Mouse (Mus musculus): ENCODE measurements around the gene Atpif1. TPM values are rescaled to one million over a fixed set of nuclear protein-coding genes. Genes with fewer than 3 reads are reported as not detected.

Atpif1 gene
- total and polyA plus RNA-seq, 3 experiments: 240 to 1,005 (median 797) TPM

- Histone ChIP-seq H3K27me3 (ENCODE audit: insufficient read depth, low read length) (no peaks in the 10 kb centered on the region), H3K36me3 (replicated peaks) (peaks cover 62% of the 10 kb centered on the region), H3K4me3 (ENCODE audit: low read depth, low read length) (peak overlapping the region; percentile 59; the same call in 1 of the 2 replicates), H3K4me1 (ENCODE audit: insufficient read depth, low read depth, low read length) (peaks cover 76% of the 10 kb centered on the region), H3K9me3 (replicated peaks) (no peaks in the 10 kb centered on the region)
- no peak for TF ChIP-seq POLR2AphosphoS5 (IDR thresholded peaks at IDR 0.05; ENCODE audit: insufficient replicate concordance, low read depth, low read length)
- TF ChIP-seq TAL1 (conservative IDR thresholded peaks at IDR 0.05; ENCODE audit: low read depth, low read length): no peak
- TF ChIP-seq GATA2 (IDR thresholded peaks at IDR 0.05; ENCODE audit: borderline replicate concordance, low read depth, low read length): no peak
- TF ChIP-seq CTCF (IDR thresholded peaks at IDR 0.05; ENCODE audit: low read depth, low read length): no peak
- TF ChIP-seq GATA1 (IDR thresholded peaks at IDR 0.05; ENCODE audit: borderline replicate concordance, low read length): no peak
- 0 out of 2 replicates have a peak, but pooled peaks have one; percentile 36 for ATAC-seq (ENCODE audit: extremely low read depth, insufficient number of reproducible peaks, low FRiP score, poor library complexity, severe bottlenecking)
- DNase-seq (ENCODE audit: low spot score): peak; percentile 52
Observed at GRCm38 (mm10) chr4:132505034-132505738, 28.3 kb downstream of the Atpif1 start.

DNA sequence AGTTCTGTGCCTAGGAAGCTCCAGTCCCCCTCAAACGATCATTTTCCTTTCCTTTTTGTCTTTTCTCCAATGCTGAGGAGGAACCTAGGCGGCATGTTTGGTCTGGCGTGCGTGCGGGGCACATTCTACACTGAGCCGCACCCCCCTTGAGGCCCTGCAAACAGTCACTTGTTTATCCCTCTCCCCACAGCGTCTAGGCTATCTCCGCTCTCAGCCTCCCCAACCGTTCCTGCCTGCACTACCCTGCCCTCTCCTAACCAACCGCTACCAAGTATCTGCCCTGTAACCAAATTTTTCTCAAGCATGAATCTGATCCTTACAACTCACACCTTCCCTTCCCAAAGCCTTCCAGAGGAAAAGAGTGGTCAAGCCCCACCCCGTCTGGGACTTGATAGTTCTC is 30.1 kb downstream of the Atpif1 start:
- peaks cover 63% of the 10 kb centered on the region for H3K4me1 ChIP-seq (ENCODE audit: insufficient read depth, low read depth, low read length)

DNA sequence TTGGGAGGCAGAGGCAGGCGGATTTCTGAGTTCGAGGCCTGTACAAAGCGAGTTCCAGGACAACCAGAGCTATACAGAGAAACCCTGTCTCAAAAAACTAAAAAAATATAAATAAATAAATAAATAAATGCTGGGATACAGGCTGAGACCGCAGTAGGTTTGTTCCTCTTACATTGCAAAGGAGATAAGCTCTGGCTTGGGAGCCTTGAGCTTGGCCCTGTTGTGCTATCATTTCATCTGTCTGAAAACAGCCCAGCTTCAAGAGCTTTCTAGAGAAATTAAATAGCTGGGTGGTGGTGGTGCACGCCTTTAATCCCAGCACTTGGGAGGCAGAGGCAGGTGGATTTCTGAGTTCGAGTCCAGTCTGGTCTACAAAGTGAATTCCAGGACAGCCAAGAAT is 31.8 kb downstream of the Atpif1 start:
- Histone ChIP-seq H3K4me3 (ENCODE audit: low read depth, low read length) (no peak overlapping the region), H3K9me3 (replicated peaks) (no peaks in the 10 kb centered on the region), H3K27me3 (ENCODE audit: insufficient read depth, low read length) (no peaks in the 10 kb centered on the region), H3K36me3 (replicated peaks) (peaks cover 82% of the 10 kb centered on the region), H3K4me1 (ENCODE audit: insufficient read depth, low read depth, low read length) (peaks cover 46% of the 10 kb centered on the region)
- TF ChIP-seq GATA1 (IDR thresholded peaks at IDR 0.05; ENCODE audit: borderline replicate concordance, low read length): no peak
- no peak for TF ChIP-seq CTCF (IDR thresholded peaks at IDR 0.05; ENCODE audit: low read depth, low read length)
- no peak for TF ChIP-seq GATA2 (IDR thresholded peaks at IDR 0.05; ENCODE audit: borderline replicate concordance, low read depth, low read length)
- no peak for TF ChIP-seq TAL1 (conservative IDR thresholded peaks at IDR 0.05; ENCODE audit: low read depth, low read length)
- no peak for TF ChIP-seq POLR2AphosphoS5 (IDR thresholded peaks at IDR 0.05; ENCODE audit: insufficient replicate concordance, low read depth, low read length)
- no peak for ATAC-seq (ENCODE audit: extremely low read depth, insufficient number of reproducible peaks, low FRiP score, poor library complexity, severe bottlenecking)
- DNase-seq (ENCODE audit: low spot score): no peak

More for the DNA sequence above, 30.1 kb downstream of the Atpif1 start:
- Histone ChIP-seq H3K9me3 (replicated peaks) (no peaks in the 10 kb centered on the region), H3K36me3 (replicated peaks) (peaks cover 77% of the 10 kb centered on the region), H3K27me3 (ENCODE audit: insufficient read depth, low read length) (no peaks in the 10 kb centered on the region), H3K4me3 (ENCODE audit: low read depth, low read length) (peak overlapping the region; percentile 54; the same call in 1 of the 2 replicates)
- TF ChIP-seq GATA1 (IDR thresholded peaks at IDR 0.05; ENCODE audit: borderline replicate concordance, low read length) (no peak), POLR2AphosphoS5 (IDR thresholded peaks at IDR 0.05; ENCODE audit: insufficient replicate concordance, low read depth, low read length) (no peak), GATA2 (IDR thresholded peaks at IDR 0.05; ENCODE audit: borderline replicate concordance, low read depth, low read length) (no peak), CTCF (IDR thresholded peaks at IDR 0.05; ENCODE audit: low read depth, low read length) (no peak), TAL1 (conservative IDR thresholded peaks at IDR 0.05; ENCODE audit: low read depth, low read length) (no peak)
- ATAC-seq (ENCODE audit: extremely low read depth, insufficient number of reproducible peaks, low FRiP score, poor library complexity, severe bottlenecking): no peak
- DNase-seq (ENCODE audit: low spot score): no peak

DNA sequence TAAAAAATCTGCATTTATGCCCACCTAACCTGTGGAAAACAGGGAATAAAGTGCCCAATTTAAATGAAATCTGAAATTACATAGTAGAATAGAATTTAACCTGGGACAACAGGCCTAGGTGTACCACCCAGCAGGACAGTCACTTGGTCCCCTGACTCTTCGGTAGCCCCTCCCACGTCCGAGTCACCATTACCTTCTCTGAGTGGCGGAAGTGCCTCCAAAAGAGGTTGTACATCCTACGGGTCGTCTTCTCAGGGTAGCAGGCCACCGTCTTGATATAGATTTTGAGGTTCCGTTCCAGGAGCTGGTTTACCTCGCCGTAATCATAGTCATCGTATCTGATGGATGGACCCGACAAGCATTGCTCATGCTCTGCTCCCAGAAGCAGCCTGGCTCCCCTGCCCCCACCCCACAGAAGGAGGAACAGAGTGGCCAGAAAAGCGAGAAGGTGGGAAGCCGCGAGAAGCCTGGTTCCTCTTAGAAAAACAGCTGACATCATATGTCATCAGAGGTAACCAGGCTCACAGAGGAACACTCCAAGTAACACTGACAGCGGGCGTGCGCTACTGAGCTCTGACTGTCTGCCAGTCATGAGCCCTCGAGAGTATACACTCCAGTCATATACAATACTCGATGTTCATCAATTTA is 39.1 kb downstream of the Atpif1 start:
- DNase-seq (ENCODE audit: low spot score): no peak
- Histone ChIP-seq H3K27me3 (ENCODE audit: insufficient read depth, low read length) (no peaks in the 10 kb centered on the region; the same call in 1 of the 2 replicates), H3K9me3 (replicated peaks) (no peaks in the 10 kb centered on the region), H3K4me1 (ENCODE audit: insufficient read depth, low read depth, low read length) (peaks cover 11% of the 10 kb centered on the region), H3K4me3 (ENCODE audit: low read depth, low read length) (no peak overlapping the region), H3K36me3 (replicated peaks) (peaks cover 87% of the 10 kb centered on the region)
- no peak for TF ChIP-seq GATA1 (IDR thresholded peaks at IDR 0.05; ENCODE audit: borderline replicate concordance, low read length)
- TF ChIP-seq CTCF (IDR thresholded peaks at IDR 0.05; ENCODE audit: low read depth, low read length): no peak
- TF ChIP-seq GATA2 (IDR thresholded peaks at IDR 0.05; ENCODE audit: borderline replicate concordance, low read depth, low read length): no peak
- no peak for TF ChIP-seq TAL1 (conservative IDR thresholded peaks at IDR 0.05; ENCODE audit: low read depth, low read length)
- TF ChIP-seq POLR2AphosphoS5 (IDR thresholded peaks at IDR 0.05; ENCODE audit: insufficient replicate concordance, low read depth, low read length): no peak
- ATAC-seq (ENCODE audit: extremely low read depth, insufficient number of reproducible peaks, low FRiP score, poor library complexity, severe bottlenecking): no peak

GRCm38 (mm10) chr4:132492178-132493060 is 41.0 kb downstream of the Atpif1 start:
- ATAC-seq (ENCODE audit: extremely low read depth, insufficient number of reproducible peaks, low FRiP score, poor library complexity, severe bottlenecking) (no peak), DNase-seq (ENCODE audit: low spot score) (no peak)
- no peaks in the 10 kb centered on the region for H3K9me3 ChIP-seq (replicated peaks)
- TF ChIP-seq GATA1 (IDR thresholded peaks at IDR 0.05; ENCODE audit: borderline replicate concordance, low read length): no peak
- no peak for TF ChIP-seq TAL1 (conservative IDR thresholded peaks at IDR 0.05; ENCODE audit: low read depth, low read length)
- no peak for TF ChIP-seq POLR2AphosphoS5 (IDR thresholded peaks at IDR 0.05; ENCODE audit: insufficient replicate concordance, low read depth, low read length)
- no peak for TF ChIP-seq GATA2 (IDR thresholded peaks at IDR 0.05; ENCODE audit: borderline replicate concordance, low read depth, low read length)
- no peak for TF ChIP-seq CTCF (IDR thresholded peaks at IDR 0.05; ENCODE audit: low read depth, low read length)
- H3K4me3 ChIP-seq (ENCODE audit: low read depth, low read length): no peak overlapping the region
- peaks cover 67% of the 10 kb centered on the region for H3K36me3 ChIP-seq (replicated peaks)
- H3K27me3 ChIP-seq (ENCODE audit: insufficient read depth, low read length): peaks cover 9% of the 10 kb centered on the region; the same call in 1 of the 2 replicates
- H3K4me1 ChIP-seq (ENCODE audit: insufficient read depth, low read depth, low read length): peaks cover 11% of the 10 kb centered on the region
